Mouse (Mus musculus) kidney, embryonic 14.5 days (tissue): ENCODE data around the gene Oprm1. TPM values are rescaled to one million over a fixed set of nuclear protein-coding genes. Genes with fewer than 3 reads are reported as not detected.

Source experiments
- ATAC-seq: fragments of 200-750 bp; cut with Nextera tagmentation; 2 replicates; pipeline ENCODE4 v1.8.0; 2017; ENCODE audit warnings: moderate number of reproducible peaks, mild to moderate bottlenecking, moderate TSS enrichment, moderate library complexity; ENCODE audit not compliant: low FRiP score, low TSS enrichment
- H3K27ac ChIP-seq: fragments of 300-500 bp; sonication (generic); 2 replicates; pipeline ENCODE4 v1.5.1; 2014; ENCODE audit warnings: low read depth, mild to moderate bottlenecking, low read length, moderate library complexity, mixed read lengths
- H3K27me3 ChIP-seq: fragments of 300-500 bp; sonication (generic); 2 replicates; pipeline ENCODE4 v1.6.1; 2014; ENCODE audit warnings: mild to moderate bottlenecking, low read length; ENCODE audit not compliant: control insufficient read depth, insufficient read depth
- H3K36me3 ChIP-seq: fragments of 300-500 bp; sonication (generic); 2 replicates; pipeline ENCODE4 v1.6.1; 2014; ENCODE audit warnings: low read length, mixed read lengths; ENCODE audit not compliant: control insufficient read depth, insufficient read depth
- H3K4me1 ChIP-seq: fragments of 300-500 bp; sonication (generic); 2 replicates; pipeline ENCODE4 v1.6.1; 2014; ENCODE audit warnings: low read length, mixed read lengths; ENCODE audit not compliant: control insufficient read depth, insufficient read depth
- H3K4me2 ChIP-seq: fragments of 300-500 bp; sonication (generic); replicated peaks from 2 replicates; pipeline ENCODE4 v1.6.1; 2014; ENCODE audit warnings: low read depth, mild to moderate bottlenecking, low read length
- H3K4me3 ChIP-seq: fragments of 300-500 bp; sonication (generic); 2 replicates; pipeline ENCODE4 v1.5.1; 2014; ENCODE audit warnings: mild to moderate bottlenecking, low read length
- H3K9ac ChIP-seq: fragments of 300-500 bp; sonication (generic); 2 replicates; pipeline ENCODE4 v1.6.1; 2014; ENCODE audit warnings: low read depth, mild to moderate bottlenecking, low read length, moderate library complexity
- H3K9me3 ChIP-seq: fragments of 300-500 bp; sonication (generic); 2 replicates; pipeline ENCODE4 v1.6.1; 2016; ENCODE audit warnings: low read length; ENCODE audit not compliant: control insufficient read depth
- WGBS: fragments of 180-500 bp; shearing (Covaris S2); extraction: QIAGEN DNeasy Blood & Tissue Kit; methylation state at CpG from one replicate; pipeline ENCODE4 v1.1.7; 2014; 5-methylcytosine and 5-hydroxymethylcytosine counted together
- polyA plus RNA-seq: library from polyadenylated mRNA; unstranded; fragments of >200 nt; fragmentation: Nextera tagmentation; extraction: Ambion mirVana; gene quantifications from 2 replicates; pipeline ENCODE4 v1.2.1, GENCODE M21; 2014

Gene Oprm1
- polyA plus RNA-seq, 1 experiment from 2014 or later = 0.14 TPM

GRCm38 (mm10) chr10:7060326-7060725 lies 302.0 kb downstream of the Oprm1 start:
- ATAC-seq = no peak
- WGBS = 38% methylated on average over 5 of the region's 5 CpGs
- Histone ChIP-seq H3K9ac (no peak overlapping the region), H3K4me3 (no peak overlapping the region), H3K9me3 (no peaks in the 10 kb centered on the region), H3K4me1 (0 out of 2 replicates have a peak, but pooled peaks cover under 1% of the 10 kb centered on the region), H3K27me3 (no peaks in the 10 kb centered on the region), H3K27ac (no peak overlapping the region), H3K36me3 (no peaks in the 10 kb centered on the region), H3K4me2 (no peak overlapping the region)

- no peak overlapping the region for H3K4me3 ChIP-seq
- H3K27ac ChIP-seq = no peak overlapping the region
- no peak overlapping the region for H3K9ac ChIP-seq
- H3K27me3 ChIP-seq = no peaks in the 10 kb centered on the region
- WGBS = 88% methylated on average over 7 of the region's 7 CpGs
- no peak for ATAC-seq
- H3K4me1 ChIP-seq = no peaks in the 10 kb centered on the region
- no peaks in the 10 kb centered on the region for H3K36me3 ChIP-seq
- no peaks in the 10 kb centered on the region for H3K9me3 ChIP-seq
- no peak overlapping the region for H3K4me2 ChIP-seq
Observed at GRCm38 (mm10) chr10:7062993-7063392, 304.7 kb downstream of the Oprm1 start.

- H3K9ac ChIP-seq = no peak overlapping the region
- no peak for ATAC-seq
- H3K4me1 ChIP-seq = no peaks in the 10 kb centered on the region
- H3K27me3 ChIP-seq = no peaks in the 10 kb centered on the region
- no peaks in the 10 kb centered on the region for H3K9me3 ChIP-seq
- no peaks in the 10 kb centered on the region for H3K36me3 ChIP-seq
- no peak overlapping the region for H3K4me3 ChIP-seq
- no peak overlapping the region for H3K4me2 ChIP-seq
- no peak overlapping the region for H3K27ac ChIP-seq
- 80% methylated on average over 9 of the region's 9 CpGs for WGBS
Observed at GRCm38 (mm10) chr10:7063752-7064457, 305.6 kb downstream of the Oprm1 start.

GRCm38 (mm10) chr10:7068608-7069007 lies 310.3 kb downstream of the Oprm1 start:
- H3K4me1 ChIP-seq = no peaks in the 10 kb centered on the region
- no peak for ATAC-seq
- WGBS = 74% methylated on average over 12 of the region's 12 CpGs

GRCm38 (mm10) chr10:7069090-7069489 lies 310.8 kb downstream of the Oprm1 start:
- ATAC-seq = no peak
- 82% methylated on average over 2 of the region's 2 CpGs for WGBS
- no peaks in the 10 kb centered on the region for H3K9me3 ChIP-seq
- H3K27me3 ChIP-seq = no peaks in the 10 kb centered on the region
- no peak overlapping the region for H3K27ac ChIP-seq
- no peak overlapping the region for H3K9ac ChIP-seq
- no peak overlapping the region for H3K4me3 ChIP-seq
- H3K4me2 ChIP-seq = no peak overlapping the region
- H3K4me1 ChIP-seq = no peaks in the 10 kb centered on the region
- no peaks in the 10 kb centered on the region for H3K36me3 ChIP-seq

More at GRCm38 (mm10) chr10:7068608-7069007, 310.3 kb downstream of the Oprm1 start:
- Histone ChIP-seq H3K9ac (no peak overlapping the region), H3K36me3 (no peaks in the 10 kb centered on the region), H3K27me3 (no peaks in the 10 kb centered on the region), H3K4me2 (no peak overlapping the region), H3K4me3 (no peak overlapping the region), H3K9me3 (no peaks in the 10 kb centered on the region), H3K27ac (no peak overlapping the region)

- H3K36me3 ChIP-seq = no peaks in the 10 kb centered on the region
- no peaks in the 10 kb centered on the region for H3K9me3 ChIP-seq
- WGBS = 64% methylated on average over 8 of the region's 8 CpGs
- H3K4me1 ChIP-seq = no peaks in the 10 kb centered on the region
- no peak overlapping the region for H3K27ac ChIP-seq
- no peak overlapping the region for H3K4me3 ChIP-seq
- no peak overlapping the region for H3K4me2 ChIP-seq
- ATAC-seq = no peak
- H3K27me3 ChIP-seq = no peaks in the 10 kb centered on the region
- H3K9ac ChIP-seq = no peak overlapping the region
Observed at GRCm38 (mm10) chr10:7070100-7070835, 312.0 kb downstream of the Oprm1 start.

- Histone ChIP-seq H3K27ac (no peak overlapping the region), H3K4me3 (no peak overlapping the region), H3K4me1 (no peaks in the 10 kb centered on the region), H3K9me3 (no peaks in the 10 kb centered on the region), H3K9ac (no peak overlapping the region), H3K4me2 (no peak overlapping the region), H3K36me3 (no peaks in the 10 kb centered on the region), H3K27me3 (no peaks in the 10 kb centered on the region)
- 73% methylated on average over 5 of the region's 5 CpGs for WGBS
- no peak for ATAC-seq
Observed at GRCm38 (mm10) chr10:7070924-7071323, 312.6 kb downstream of the Oprm1 start.

- H3K9ac ChIP-seq = no peak overlapping the region
- no peak for ATAC-seq
- H3K27ac ChIP-seq = no peak overlapping the region
- H3K36me3 ChIP-seq = no peaks in the 10 kb centered on the region
- WGBS = 75% methylated on average over 2 of the region's 2 CpGs
- no peak overlapping the region for H3K4me2 ChIP-seq
- no peaks in the 10 kb centered on the region for H3K9me3 ChIP-seq
- no peak overlapping the region for H3K4me3 ChIP-seq
- H3K27me3 ChIP-seq = no peaks in the 10 kb centered on the region
- H3K4me1 ChIP-seq = no peaks in the 10 kb centered on the region
Observed at GRCm38 (mm10) chr10:7074231-7074630, 315.9 kb downstream of the Oprm1 start.

GRCm38 (mm10) chr10:7075661-7076060 lies 317.4 kb downstream of the Oprm1 start:
- Histone ChIP-seq H3K36me3 (no peaks in the 10 kb centered on the region), H3K4me1 (no peaks in the 10 kb centered on the region), H3K4me3 (no peak overlapping the region), H3K9ac (no peak overlapping the region), H3K9me3 (no peaks in the 10 kb centered on the region), H3K4me2 (no peak overlapping the region), H3K27ac (no peak overlapping the region), H3K27me3 (no peaks in the 10 kb centered on the region)
- 93% methylated on average over 2 of the region's 2 CpGs for WGBS
- no peak for ATAC-seq
